12 mouse cellular contexts compared by ENCODE assay signal in genomic region chr13:101234550-101234949, GRCm38 (mm10).
DNase-seq lines count a peak whose midpoint lies in the region; ATAC-seq and TF ChIP-seq lines count a peak whose summit lies in the region.
"Had no signal": no experiment of that assay in that cellular context is flagged by ENCODE, and none has a peak within 500 bp of the region (broad histone marks: within the 10 kb centered on the region; RNA-seq: fewer than 3 reads in every experiment).

No protein-coding gene starts in this region.

- H3K9me3 ChIP-seq in E14TG2a.4 (ENCODE audit: low read length) = no peaks in the 10 kb centered on the region
- H3K9me3 ChIP-seq in hindbrain, embryonic 10.5 days = no peaks in the 10 kb centered on the region
- H3K9me3 ChIP-seq in midbrain, embryonic 14.5 days (ENCODE audit: control insufficient read depth, low read length) = no peaks in the 10 kb centered on the region
- H3K9me3 ChIP-seq: embryonic facial prominence, embryonic 12.5 days; limb, embryonic 13.5 days; lung, embryonic 15.5 days had no signal

- peak; percentile 54 for DNase-seq in cerebellum, adult 9-11 months
- no peak for DNase-seq in cerebellum, adult 11 months
- DNase-seq in hindbrain, embryonic 10.5 days (ENCODE audit: low spot score) = no peak
- DNase-seq in midbrain, embryonic 14.5 days = no peak
- no peak for DNase-seq in gastrocnemius, postnatal 36 days
- no peak for DNase-seq in spleen, postnatal 10 days (ENCODE audit: low spot score in 2 of 2)
- DNase-seq: spleen, adult 18-20 months had no signal

- peaks cover 54% of the 10 kb centered on the region for H3K4me1 ChIP-seq in E14TG2a.4 (replicated peaks; ENCODE audit: low read depth, low read length)
- H3K4me1 ChIP-seq in hindbrain, embryonic 10.5 days (replicated peaks) = peaks cover 51% of the 10 kb centered on the region
- H3K4me1 ChIP-seq in midbrain, embryonic 14.5 days (ENCODE audit: control insufficient read depth, insufficient read depth, low read length) = peaks cover 15% of the 10 kb centered on the region

- H3K36me3 ChIP-seq in E14TG2a.4 (ENCODE audit: insufficient read depth, low read length) = no peaks in the 10 kb centered on the region
- H3K36me3 ChIP-seq in hindbrain, embryonic 10.5 days = no peaks in the 10 kb centered on the region
- no peaks in the 10 kb centered on the region for H3K36me3 ChIP-seq in midbrain, embryonic 14.5 days (ENCODE audit: control insufficient read depth, insufficient read depth, low read length)
- H3K36me3 ChIP-seq: embryonic facial prominence, embryonic 12.5 days; limb, embryonic 13.5 days; lung, embryonic 15.5 days had no signal

- H3K27ac ChIP-seq in hindbrain, embryonic 10.5 days = peak overlapping the region; percentile 77
- H3K27ac ChIP-seq in midbrain, embryonic 14.5 days (replicated peaks; ENCODE audit: low read depth, low read length) = no peak overlapping the region
- H3K27ac ChIP-seq: embryonic facial prominence, embryonic 12.5 days; limb, embryonic 13.5 days; lung, embryonic 15.5 days had no signal

- intact Hi-C loops in gastrocnemius, postnatal 36 days (cut with DNase I) = no loop called here

- 0 out of 2 replicates have a peak overlapping the region, but pooled peaks have one; percentile 32 for H3K4me2 ChIP-seq in midbrain, embryonic 14.5 days (ENCODE audit: low read length)
- H3K4me2 ChIP-seq: embryonic facial prominence, embryonic 12.5 days; limb, embryonic 13.5 days; lung, embryonic 15.5 days had no signal

- no peak for ATAC-seq in midbrain, embryonic 14.5 days (ENCODE audit: low FRiP score, low TSS enrichment)
- no peak for ATAC-seq in activated CD4-positive, CD25-positive, alpha-beta regulatory T cell, adult 4 months

- 70% methylated on average over 10 of the region's 10 CpGs for WGBS in hindbrain, embryonic 10.5 days
- 71% methylated on average over 10 of the region's 10 CpGs for WGBS in midbrain, embryonic 14.5 days

- H3K4me3 ChIP-seq in E14TG2a.4 (replicated peaks; ENCODE audit: low read length) = peak overlapping the region; percentile 49
- no peak overlapping the region for H3K4me3 ChIP-seq in hindbrain, embryonic 10.5 days
- H3K4me3 ChIP-seq in midbrain, embryonic 14.5 days (replicated peaks; ENCODE audit: low read depth, low read length) = no peak overlapping the region
- H3K4me3 ChIP-seq: embryonic facial prominence, embryonic 12.5 days; limb, embryonic 13.5 days; lung, embryonic 15.5 days had no signal

- no peak overlapping the region for H3K9ac ChIP-seq in midbrain, embryonic 14.5 days (replicated peaks; ENCODE audit: low read length)
- H3K9ac ChIP-seq: embryonic facial prominence, embryonic 12.5 days; limb, embryonic 13.5 days; lung, embryonic 15.5 days had no signal

- no peak for TF ChIP-seq CTCF in E14TG2a.4 (conservative IDR thresholded peaks at IDR 0.05; ENCODE audit: low read length)

- no peaks in the 10 kb centered on the region for H3K27me3 ChIP-seq in E14TG2a.4 (ENCODE audit: insufficient read depth, low read length)
- no peaks in the 10 kb centered on the region for H3K27me3 ChIP-seq in hindbrain, embryonic 10.5 days (ENCODE audit: insufficient read depth, poor library complexity, severe bottlenecking)
- H3K27me3 ChIP-seq in midbrain, embryonic 14.5 days (ENCODE audit: control insufficient read depth, insufficient read depth, low read length) = no peaks in the 10 kb centered on the region
- H3K27me3 ChIP-seq: embryonic facial prominence, embryonic 12.5 days; lung, embryonic 15.5 days had no signal
